Mouse (Mus musculus): ENCODE results near the gene Traf7.

Gene Traf7

DNA sequence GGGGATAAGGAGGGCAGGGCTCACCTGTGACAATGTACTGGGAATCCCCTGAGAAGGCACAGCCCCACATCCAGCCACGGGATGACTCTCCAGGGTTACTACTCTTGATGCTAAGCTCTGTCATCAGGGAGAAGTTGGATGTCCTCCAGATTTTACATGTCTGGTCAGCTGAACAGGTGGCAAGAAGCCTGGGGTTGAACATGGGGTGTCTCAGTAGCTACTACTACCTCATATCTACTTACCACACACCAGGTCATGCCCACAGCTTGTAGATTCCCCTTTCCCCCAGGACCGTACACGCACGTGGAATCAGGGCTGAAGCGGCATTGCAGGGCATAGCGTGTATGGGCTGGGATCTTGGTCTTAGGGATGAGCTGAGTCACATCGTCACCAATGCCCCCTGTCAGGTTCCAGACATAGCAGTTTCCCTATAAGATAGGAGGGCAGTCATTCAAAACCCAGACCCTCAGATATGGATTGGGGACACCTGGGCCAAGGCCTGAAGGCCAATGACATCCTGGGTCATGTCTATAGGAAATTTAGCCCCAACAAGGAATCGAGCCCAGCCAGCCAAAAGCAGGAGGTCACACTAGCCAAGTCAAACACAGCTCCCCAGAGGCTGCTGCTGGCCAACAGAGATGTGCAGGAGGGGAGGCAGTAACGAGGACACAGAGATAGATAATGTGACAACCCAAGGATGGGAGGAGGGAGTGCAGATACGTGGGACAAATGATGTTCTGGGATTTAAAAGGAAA lies 51.5 kb downstream of the Traf7 start:
- no peak for DNase-seq

DNA sequence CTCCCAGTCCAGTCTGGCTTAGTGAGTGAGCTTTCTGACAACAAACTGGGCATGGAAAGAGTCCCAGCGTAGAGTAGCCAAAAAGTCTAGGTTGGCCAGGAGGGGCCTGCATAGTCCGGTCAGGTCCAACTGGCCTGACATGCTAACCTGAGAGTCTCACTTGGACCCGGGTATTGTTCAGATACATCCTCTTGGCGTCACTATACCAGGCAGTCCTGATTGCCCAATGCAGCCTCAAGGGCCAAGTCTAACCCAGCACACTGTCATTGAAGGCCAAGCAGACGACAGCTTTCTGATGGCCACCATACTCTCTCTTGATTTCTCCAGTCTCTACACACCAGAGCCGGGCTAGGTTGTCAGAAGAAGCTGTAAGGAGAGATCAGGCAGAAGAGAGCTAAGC lies 52.2 kb downstream of the Traf7 start:
- no peak for DNase-seq

DNA sequence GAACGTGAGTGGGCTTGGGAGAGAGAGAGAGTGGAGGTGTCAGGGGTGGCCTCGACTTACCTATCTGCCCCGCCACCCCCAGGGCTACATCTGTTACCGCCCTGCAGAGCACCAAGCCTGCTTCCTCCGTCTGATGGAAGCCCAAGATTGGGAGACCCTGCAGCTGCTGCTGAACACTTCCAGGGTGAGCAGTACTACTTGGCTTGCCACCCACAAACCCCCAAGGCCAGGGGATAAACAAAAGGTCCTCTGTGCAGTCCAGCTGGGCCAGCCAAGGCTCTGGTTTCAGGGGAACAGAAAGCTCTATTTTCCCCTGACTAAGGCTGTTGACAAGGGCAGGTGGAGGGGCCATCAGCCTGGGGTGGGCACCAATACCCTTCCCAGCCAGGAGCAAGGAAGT lies 53.2 kb downstream of the Traf7 start:
- DNase-seq: no peak

GRCm38 (mm10) chr17:24473612-24474275 lies 54.0 kb downstream of the Traf7 start, which contains the start of gene Bricd5:
Gene Bricd5, plus strand, starts transcription at chr17:24473884.
- no peak for DNase-seq

- no peak for DNase-seq
Measured at GRCm38 (mm10) chr17:24472512-24472911, 55.2 kb downstream of the Traf7 start.

DNA sequence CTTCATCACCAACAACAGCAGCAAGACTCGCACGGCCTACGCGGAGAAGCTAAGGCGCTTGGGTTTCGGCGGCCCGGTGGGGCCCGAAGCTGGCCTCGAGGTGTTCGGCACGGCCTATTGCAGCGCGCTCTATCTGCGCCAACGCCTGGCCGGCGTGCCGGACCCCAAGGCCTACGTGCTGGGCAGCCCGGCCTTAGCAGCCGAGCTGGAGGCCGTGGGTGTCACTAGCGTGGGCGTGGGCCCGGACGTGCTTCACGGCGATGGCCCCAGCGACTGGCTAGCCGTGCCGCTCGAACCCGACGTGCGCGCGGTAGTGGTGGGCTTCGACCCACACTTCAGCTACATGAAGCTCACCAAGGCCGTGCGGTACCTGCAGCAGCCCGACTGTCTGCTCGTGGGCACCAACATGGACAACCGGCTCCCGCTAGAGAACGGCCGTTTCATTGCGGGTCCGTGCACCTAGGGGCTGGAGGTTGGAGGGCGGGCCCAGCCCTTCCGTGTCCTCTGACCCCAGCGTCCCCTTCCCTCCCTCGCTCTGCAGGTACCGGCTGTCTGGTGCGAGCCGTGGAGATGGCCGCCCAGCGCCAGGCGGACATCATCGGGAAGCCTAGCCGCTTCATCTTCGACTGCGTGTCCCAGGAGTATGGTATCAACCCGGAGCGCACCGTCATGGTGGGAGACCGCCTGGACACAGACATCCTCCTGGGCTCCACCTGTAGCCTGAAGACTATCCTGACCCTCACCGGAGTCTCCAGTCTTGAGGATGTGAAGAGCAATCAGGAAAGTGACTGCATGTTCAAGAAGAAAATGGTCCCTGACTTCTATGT lies 56.8 kb downstream of the Traf7 start:
- peak; percentile 45 for DNase-seq

- DNase-seq: peak; percentile 97
Measured at GRCm38 (mm10) chr17:24469910-24470602, 57.7 kb downstream of the Traf7 start, which contains the start of the genes E4f1 and Pgp. Gene E4f1, minus strand, starts transcription at chr17:24470313. Gene Pgp, plus strand, starts transcription at chr17:24470392.

- DNase-seq: no peak
Measured at GRCm38 (mm10) chr17:24469336-24469909, 58.3 kb downstream of the Traf7 start.

- no peak for DNase-seq
Measured at GRCm38 (mm10) chr17:24468636-24469246, 59.0 kb downstream of the Traf7 start.

GRCm38 (mm10) chr17:24463374-24464133 lies 64.2 kb downstream of the Traf7 start:
- DNase-seq: no peak

GRCm38 (mm10) chr17:24462932-24463331 lies 64.8 kb downstream of the Traf7 start:
- no peak for DNase-seq

- DNase-seq: peak; percentile 56
Measured at GRCm38 (mm10) chr17:24461580-24461979, 66.2 kb downstream of the Traf7 start.

Measured in thymus, postnatal 14 days (tissue).